Mouse (Mus musculus) stomach, adult 2 months (tissue): ENCODE results near the gene 2010111I01Rik. TPM values are rescaled to one million over a fixed set of nuclear protein-coding genes. Genes with fewer than 3 reads are reported as not detected.

ENCODE experiments used
- polyA plus RNA-seq: library from polyadenylated mRNA; depleted of rRNA; stranded (reverse); fragments of >200 nt; gene quantifications from 2 replicates; pipeline ENCODE4 v1.2.3, GENCODE M21; 2012; rRNA removed

Gene 2010111I01Rik
- 36.3 and 40.9 TPM in 2 replicates for polyA plus RNA-seq

DNA sequence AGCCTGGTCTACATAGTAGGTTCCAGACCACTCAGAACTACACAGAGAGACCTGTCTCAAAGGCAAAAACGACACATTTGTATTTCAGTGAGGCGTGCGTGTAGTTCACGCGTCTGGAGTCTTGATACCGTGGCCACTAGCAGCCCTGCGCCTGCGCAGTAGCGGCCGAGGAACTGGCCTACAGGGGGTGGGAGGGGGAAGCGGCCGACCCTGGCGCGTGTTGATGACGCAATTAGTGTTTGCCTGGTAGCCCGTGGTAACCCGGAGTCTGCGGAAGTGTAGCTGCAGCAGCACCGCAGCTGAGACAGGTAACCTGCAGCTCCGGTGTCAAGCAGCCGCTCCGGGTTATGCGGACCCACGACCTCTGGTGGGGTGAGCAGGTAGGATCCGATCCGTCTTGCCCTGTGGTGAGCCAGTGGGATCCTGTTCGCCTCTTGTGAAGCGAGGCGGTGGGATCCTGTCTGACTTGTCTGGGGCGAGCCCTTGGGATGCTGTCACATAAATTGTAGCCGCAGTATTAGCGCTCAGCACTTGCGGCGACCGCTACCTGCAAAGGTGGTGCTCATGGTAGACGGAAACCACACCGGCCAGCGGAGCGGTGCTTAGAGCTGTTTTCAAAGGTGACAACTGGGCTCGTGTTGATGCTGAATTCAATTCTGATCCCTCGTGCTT, at the start of gene 2010111I01Rik:
2010111I01Rik (plus strand) TSS at position 254 of the 672 bp plus-strand sequence.

Other genes starting within 250 kb of the 2010111I01Rik start
- gene Platr25, start 204.2 kb upstream of the 2010111I01Rik start, polyA plus RNA-seq, result 0.09 TPM in 1 of 2 replicates, not detected in the other
- 0.37 TPM in 1 of 2 replicates, not detected in the other for gene Gm5141, start 179.1 kb upstream of the 2010111I01Rik start, polyA plus RNA-seq
- 9.8 and 13.3 TPM in 2 replicates for gene Fbp2, start 106.5 kb upstream of the 2010111I01Rik start, polyA plus RNA-seq
- 0.15 and 0.17 TPM in 2 replicates for gene Fbp1, start 76.6 kb upstream of the 2010111I01Rik start, polyA plus RNA-seq